Mouse (Mus musculus) intestine, postnatal 0 days (tissue): ENCODE measurements at regions not wholly inside any gene's neighbourhood (a gene's known extent, or its start where the extent isn't known, plus 50 kb on each side); places are given as distances from the start of the nearest gene placed in this dataset.

ENCODE experiments used
- ATAC-seq: fragments of 200-750 bp; cut with Nextera tagmentation; 2 replicates; pipeline ENCODE4 v1.8.0; 2017; ENCODE audit warnings: mild to moderate bottlenecking, moderate TSS enrichment, moderate library complexity
- H3K27ac ChIP-seq: fragments of 300-500 bp; sonication (generic); 2 replicates; pipeline ENCODE4 v1.5.1; 2014; ENCODE audit warnings: mild to moderate bottlenecking, low read depth, low read length, moderate library complexity
- H3K27me3 ChIP-seq: fragments of 300-500 bp; sonication (generic); replicated peaks from 2 replicates; pipeline ENCODE4 v1.6.1; 2014; ENCODE audit warnings: low read length, mixed read lengths; ENCODE audit not compliant: control insufficient read depth, insufficient read depth
- H3K36me3 ChIP-seq: fragments of 300-500 bp; sonication (generic); 2 replicates; pipeline ENCODE4 v1.6.1; 2014; ENCODE audit warnings: mild to moderate bottlenecking, moderate library complexity; ENCODE audit not compliant: control insufficient read depth, insufficient read depth
- H3K4me1 ChIP-seq: fragments of 300-500 bp; sonication (generic); replicated peaks from 2 replicates; pipeline ENCODE4 v1.6.1; 2014; ENCODE audit warnings: antibody characterized with exemption, low read length, mixed read lengths; ENCODE audit not compliant: control insufficient read depth, insufficient read depth
- H3K4me2 ChIP-seq: fragments of 300-500 bp; sonication (generic); replicated peaks from 2 replicates; pipeline ENCODE4 v1.6.1; 2014; ENCODE audit warnings: low read depth, mild to moderate bottlenecking, moderate library complexity
- H3K4me3 ChIP-seq: fragments of 300-500 bp; sonication (generic); 2 replicates; pipeline ENCODE4 v1.5.1; 2014; ENCODE audit warnings: low read depth, low read length
- H3K9ac ChIP-seq: fragments of 300-500 bp; sonication (generic); 2 replicates; pipeline ENCODE4 v1.6.1; 2014; ENCODE audit warnings: mild to moderate bottlenecking, low read depth, low read length
- H3K9me3 ChIP-seq: fragments of 300-500 bp; sonication (generic); 2 replicates; pipeline ENCODE4 v1.6.1; 2016; ENCODE audit warnings: mixed run types; ENCODE audit not compliant: control insufficient read depth
- CTCF ChIP-seq: sonication (generic); IDR thresholded peaks from 2 replicates; pipeline ENCODE4 v1.5.1; 2016; ENCODE audit warnings: low read depth, mild to moderate bottlenecking, control low read depth, antibody characterized with exemption, moderate library complexity
- WGBS: fragments of 180-500 bp; shearing (Covaris S2); extraction: QIAGEN DNeasy Blood & Tissue Kit; methylation state at CpG from one replicate; pipeline ENCODE4 v1.1.7; 2014; 5-methylcytosine and 5-hydroxymethylcytosine counted together

GRCm38 (mm10) chr12:15357808-15358207 lies 458.9 kb downstream of the Trib2 start:
- ATAC-seq = no peak
- Histone ChIP-seq H3K4me2 (no peak overlapping the region), H3K27me3 (no peaks in the 10 kb centered on the region), H3K4me3 (no peak overlapping the region), H3K9me3 (no peaks in the 10 kb centered on the region), H3K9ac (no peak overlapping the region), H3K36me3 (no peaks in the 10 kb centered on the region), H3K4me1 (no peaks in the 10 kb centered on the region), H3K27ac (no peak overlapping the region)
- 75% methylated on average over 1 of the region's 1 CpGs for WGBS
- TF ChIP-seq CTCF = no peak

GRCm38 (mm10) chr12:15320697-15321449 lies 495.8 kb downstream of the Trib2 start:
- 16% methylated on average over 5 of the region's 5 CpGs for WGBS
- TF ChIP-seq CTCF = no peak
- H3K4me2 ChIP-seq = no peak overlapping the region
- H3K4me1 ChIP-seq = no peaks in the 10 kb centered on the region
- H3K27me3 ChIP-seq = no peaks in the 10 kb centered on the region
- H3K9me3 ChIP-seq = no peaks in the 10 kb centered on the region
- H3K36me3 ChIP-seq = no peaks in the 10 kb centered on the region
- no peak overlapping the region for H3K27ac ChIP-seq
- no peak overlapping the region for H3K4me3 ChIP-seq
- peak; percentile 63; the same call in 1 of the 2 replicates for ATAC-seq
- H3K9ac ChIP-seq = no peak overlapping the region

GRCm38 (mm10) chr12:15319647-15320046 lies 497.1 kb downstream of the Trib2 start:
- 14% methylated on average over 1 of the region's 1 CpGs for WGBS
- peak; percentile 92 for ATAC-seq
- no peak for TF ChIP-seq CTCF
- Histone ChIP-seq H3K36me3 (no peaks in the 10 kb centered on the region), H3K9me3 (no peaks in the 10 kb centered on the region), H3K9ac (no peak overlapping the region), H3K4me3 (no peak overlapping the region), H3K27me3 (no peaks in the 10 kb centered on the region), H3K4me2 (no peak overlapping the region), H3K27ac (no peak overlapping the region), H3K4me1 (no peaks in the 10 kb centered on the region)

- Histone ChIP-seq H3K4me2 (no peak overlapping the region), H3K4me1 (no peaks in the 10 kb centered on the region), H3K36me3 (no peaks in the 10 kb centered on the region), H3K4me3 (no peak overlapping the region), H3K9ac (no peak overlapping the region), H3K9me3 (no peaks in the 10 kb centered on the region), H3K27me3 (no peaks in the 10 kb centered on the region), H3K27ac (no peak overlapping the region)
- peak; percentile 99 for ATAC-seq
- TF ChIP-seq CTCF = no peak
- WGBS = 61% methylated on average over 2 of the region's 2 CpGs
Measured at GRCm38 (mm10) chr12:15294898-15295297, 521.8 kb downstream of the Trib2 start.

- Histone ChIP-seq H3K27me3 (no peaks in the 10 kb centered on the region), H3K27ac (no peak overlapping the region), H3K4me2 (no peak overlapping the region), H3K36me3 (no peaks in the 10 kb centered on the region), H3K4me1 (no peaks in the 10 kb centered on the region), H3K4me3 (no peak overlapping the region), H3K9ac (no peak overlapping the region), H3K9me3 (no peaks in the 10 kb centered on the region)
- peak; percentile 94 for ATAC-seq
- no peak for TF ChIP-seq CTCF
- WGBS = 65% methylated on average over 1 of the region's 1 CpGs
Measured at GRCm38 (mm10) chr12:15262165-15262564, 554.6 kb downstream of the Trib2 start.

- ATAC-seq = no peak
- Histone ChIP-seq H3K4me1 (no peaks in the 10 kb centered on the region), H3K4me3 (no peak overlapping the region), H3K27ac (no peak overlapping the region), H3K27me3 (no peaks in the 10 kb centered on the region), H3K9me3 (no peaks in the 10 kb centered on the region), H3K36me3 (no peaks in the 10 kb centered on the region), H3K4me2 (no peak overlapping the region), H3K9ac (no peak overlapping the region)
- no peak for TF ChIP-seq CTCF
- 79% methylated on average over 1 of the region's 1 CpGs for WGBS
Measured at GRCm38 (mm10) chr12:15261604-15262003, 555.1 kb downstream of the Trib2 start.
